Mouse (Mus musculus) CD4-positive, CD25-positive, alpha-beta regulatory T cell (primary cell): ENCODE measurements around the gene Adrb1. TPM values are rescaled to one million over a fixed set of nuclear protein-coding genes. Genes with fewer than 3 reads are reported as not detected.

ENCODE experiments used
- polyA plus RNA-seq: library from polyadenylated mRNA; unstranded; fragments of 100-300 nt; shearing (Covaris generic); gene quantifications from one replicate; pipeline ENCODE4 v1.2.1, GENCODE M21; 2017

Gene Adrb1
- polyA plus RNA-seq = 0.19 TPM

DNA sequence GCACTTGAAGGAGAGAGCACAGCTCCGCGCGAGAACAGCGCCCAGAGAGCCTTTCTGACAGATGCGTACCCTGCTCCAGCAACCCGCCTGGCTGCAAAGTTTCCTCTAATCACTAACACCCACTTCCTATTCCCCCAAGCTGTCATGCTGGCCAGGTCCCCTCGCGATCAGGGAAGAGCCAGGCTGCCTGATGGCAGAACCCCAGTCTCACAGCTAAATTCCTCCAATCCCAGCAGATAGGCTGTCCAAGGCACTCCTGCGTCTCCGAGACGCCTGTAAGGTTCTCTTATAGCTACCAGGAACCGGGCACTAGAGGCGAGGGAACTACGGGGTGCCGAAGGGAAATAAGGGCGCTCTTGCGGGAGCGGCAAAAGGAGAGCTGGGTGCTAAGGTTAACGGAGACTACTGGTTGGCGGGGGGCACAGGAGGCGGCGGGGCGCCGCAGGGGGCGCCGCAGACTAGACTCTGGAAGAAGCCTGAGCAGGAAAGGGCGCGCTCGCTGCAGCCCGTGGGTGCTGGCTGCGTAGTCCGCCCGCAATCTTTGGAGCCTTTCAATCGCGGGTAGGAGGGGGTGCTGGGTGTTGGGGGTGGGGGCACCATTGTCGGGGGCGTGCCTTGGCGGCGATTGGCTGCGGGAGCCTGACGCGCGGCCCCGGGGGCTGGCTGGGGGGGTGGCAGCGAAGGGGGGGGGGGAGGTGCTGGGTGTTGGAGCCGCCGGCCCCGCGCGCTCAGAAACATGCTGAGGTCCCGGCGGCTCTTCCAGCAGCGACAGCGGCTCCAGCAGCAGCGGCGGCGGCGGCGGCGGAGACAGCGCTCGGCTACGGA is at the start of gene Adrb1:
Gene Adrb1 (plus strand): TSS at position 813 of the 825 bp plus-strand sequence.

Other genes with a start within 250 kb of the Adrb1 start
- gene Dclre1a, start 174.0 kb upstream of the Adrb1 start, polyA plus RNA-seq = 12.7 TPM
- gene Nhlrc2, start 173.9 kb upstream of the Adrb1 start, polyA plus RNA-seq = 20.9 TPM
- 17.4 TPM for gene Ccdc186, start 100.0 kb downstream of the Adrb1 start, polyA plus RNA-seq
- not detected for gene Tdrd1, start 104.0 kb downstream of the Adrb1 start, polyA plus RNA-seq
- not detected for gene Vwa2, start 152.1 kb downstream of the Adrb1 start, polyA plus RNA-seq